Mouse (Mus musculus): ENCODE measurements at regions not wholly inside any gene's neighbourhood (a gene's known extent, or its start where the extent isn't known, plus 50 kb on each side); places are given as distances from the start of the nearest gene placed in this dataset.

GRCm38 (mm10) chr6:50780677-50781076 lies 126.4 kb upstream of the Npvf start:
- no peak for DNase-seq

DNA sequence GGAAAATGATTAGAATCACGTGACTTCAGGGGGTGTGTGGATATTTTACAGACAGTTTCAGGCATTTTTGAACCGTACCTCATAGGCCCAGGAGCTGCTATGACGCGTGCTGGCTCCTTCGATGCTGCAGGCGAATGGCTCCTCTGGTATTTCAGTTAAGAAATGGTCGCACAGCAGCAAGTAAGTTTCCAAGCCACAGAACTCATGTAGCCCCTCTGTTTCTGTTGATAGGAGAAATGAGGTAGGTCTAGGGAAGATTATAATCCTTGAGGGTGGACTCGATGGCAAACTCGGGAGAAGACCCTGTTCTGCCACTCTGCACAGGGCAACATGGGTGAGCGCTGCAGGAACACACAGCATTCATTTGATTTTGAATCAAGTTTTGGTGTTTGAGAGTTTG lies 127.0 kb upstream of the Npvf start:
- no peak for DNase-seq

GRCm38 (mm10) chr6:50782221-50782620 lies 128.0 kb upstream of the Npvf start:
- no peak for DNase-seq

DNA sequence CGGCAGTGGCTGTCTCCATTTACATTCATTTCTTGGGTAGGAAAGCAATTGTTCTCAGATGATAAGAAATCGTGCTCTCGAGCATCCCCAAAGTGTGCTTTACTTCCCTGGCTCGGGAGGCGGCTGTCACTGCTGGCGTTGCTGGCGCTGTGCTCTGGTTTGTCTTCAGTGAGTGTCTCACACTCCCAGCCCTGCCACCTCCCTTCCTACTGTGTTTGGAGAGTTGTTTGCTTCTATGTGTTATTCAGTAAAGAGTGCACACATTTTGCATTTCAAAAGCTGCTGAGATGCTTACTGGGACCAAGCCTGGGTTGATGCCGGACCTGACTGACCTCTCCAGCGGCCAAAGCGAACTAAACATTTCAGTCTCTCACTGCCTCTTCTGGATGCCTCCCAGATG lies 129.3 kb upstream of the Npvf start:
- no peak for DNase-seq

DNA sequence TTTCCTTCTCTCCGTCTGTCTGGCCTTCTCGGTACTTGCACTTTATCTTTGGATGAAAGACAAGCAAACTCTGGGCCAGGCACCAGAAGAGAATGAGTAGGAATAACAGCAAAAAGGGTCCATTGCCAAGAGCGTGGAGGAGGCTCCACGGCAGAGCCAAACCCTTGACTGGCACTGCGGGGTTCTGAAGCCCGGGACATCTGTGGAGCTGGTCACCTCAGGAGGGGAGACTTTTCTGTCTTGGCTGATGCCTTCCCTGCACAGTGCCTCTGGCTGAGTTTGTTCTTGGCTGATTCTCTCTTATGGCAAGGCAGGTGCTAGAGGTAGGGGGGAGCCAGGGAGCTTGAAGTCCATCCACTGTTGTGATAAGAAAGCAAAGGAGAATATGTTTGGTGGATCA lies 130.1 kb upstream of the Npvf start:
- no peak for DNase-seq

DNA sequence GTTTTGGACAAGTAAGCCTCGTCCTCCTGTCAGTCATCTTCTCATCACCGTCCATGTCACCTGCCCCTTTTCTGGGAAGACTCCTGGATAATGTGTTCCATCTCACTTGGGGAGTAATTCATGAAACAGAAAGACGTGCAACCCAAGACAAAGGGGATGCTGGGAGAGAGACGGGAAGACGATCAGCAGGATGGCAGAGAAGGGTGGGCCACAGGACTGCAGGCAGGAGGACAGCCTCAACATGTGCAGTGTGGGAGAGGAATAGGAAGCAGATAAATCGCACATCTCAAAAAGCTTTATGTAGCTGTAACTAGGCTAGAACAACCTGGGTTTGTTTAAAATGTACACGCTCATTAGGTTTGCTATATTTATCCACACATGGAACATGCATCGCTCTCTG lies 133.4 kb upstream of the Npvf start:
- no peak for DNase-seq

DNA sequence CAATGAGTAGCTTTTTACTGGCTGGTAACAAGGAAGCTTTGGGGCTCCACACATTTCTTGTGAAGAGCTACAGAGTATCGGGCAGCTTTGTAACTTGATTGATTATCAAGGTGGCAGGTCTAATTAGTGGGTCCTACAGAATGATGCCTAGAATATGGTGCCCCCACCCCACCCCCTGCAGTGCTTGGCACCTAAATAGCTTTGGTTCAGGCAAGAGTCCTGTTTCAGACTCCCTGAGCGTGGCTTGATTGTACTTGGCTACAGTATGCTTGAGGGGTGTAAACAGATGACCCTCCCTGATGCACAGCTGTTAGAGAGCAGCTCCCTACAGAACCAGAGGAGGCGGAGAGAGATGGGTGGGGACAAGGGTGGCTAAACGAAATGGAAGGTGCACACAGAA lies 145.7 kb upstream of the Npvf start:
- no peak for DNase-seq

DNA sequence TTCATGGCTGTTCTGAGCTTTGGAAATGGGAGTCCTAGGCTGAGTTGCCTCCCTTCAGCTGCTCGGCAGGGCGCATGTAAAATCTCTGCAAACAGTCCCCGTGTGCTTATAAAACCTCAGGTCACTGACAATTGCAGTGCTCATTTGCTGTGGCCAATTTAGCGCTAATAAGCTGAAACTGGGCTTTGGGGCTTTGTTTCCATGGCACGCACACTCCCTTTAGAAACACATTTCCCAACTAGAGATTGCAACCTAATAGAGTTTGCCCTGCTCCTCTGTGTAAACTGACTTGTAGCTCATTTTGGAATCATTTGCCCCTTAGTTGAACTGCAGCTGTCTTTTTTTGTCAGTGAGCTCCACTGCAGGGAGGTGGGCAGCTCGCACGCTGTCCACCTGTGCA lies 148.7 kb upstream of the Npvf start:
- no peak for DNase-seq

- DNase-seq = no peak
Observed at GRCm38 (mm10) chr6:50804477-50805005, 150.3 kb upstream of the Npvf start.

DNA sequence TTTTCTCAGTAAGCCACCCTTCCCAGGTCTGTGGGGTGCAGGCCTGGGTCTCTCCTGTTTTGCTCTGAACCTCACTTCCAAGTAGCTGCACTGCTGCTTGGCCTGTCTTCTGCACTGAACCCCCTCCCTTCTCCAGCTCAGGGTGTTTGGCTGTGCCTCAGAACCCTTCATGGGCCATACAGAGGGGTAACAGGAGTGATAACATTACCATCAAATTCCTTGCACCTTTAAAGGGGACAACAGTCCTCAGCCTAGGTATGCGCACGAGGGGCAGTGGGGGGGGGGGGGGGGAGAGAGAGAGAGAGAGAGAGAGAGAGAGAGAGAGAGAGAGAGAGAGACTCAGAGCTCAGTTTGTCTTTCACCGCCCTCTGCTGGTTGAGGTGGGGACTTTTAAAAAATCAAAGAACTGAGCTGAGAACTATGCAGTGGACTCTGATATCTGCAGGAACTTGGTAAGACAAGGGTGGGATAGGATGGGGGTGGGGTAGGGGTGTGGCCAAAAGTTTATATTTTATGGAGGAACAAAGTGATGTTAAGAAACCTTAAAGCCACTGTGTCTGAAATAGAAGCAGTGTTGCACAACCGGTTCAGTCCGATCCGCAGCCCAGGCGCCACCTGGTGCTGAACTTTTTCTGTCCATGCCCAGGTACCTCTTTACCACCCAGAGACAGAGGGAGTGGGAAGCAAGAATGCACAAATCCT lies 152.3 kb upstream of the Npvf start:
- peak; percentile 71 for DNase-seq

- DNase-seq = no peak
Observed at GRCm38 (mm10) chr6:50807187-50808012, 153.2 kb upstream of the Npvf start.

DNA sequence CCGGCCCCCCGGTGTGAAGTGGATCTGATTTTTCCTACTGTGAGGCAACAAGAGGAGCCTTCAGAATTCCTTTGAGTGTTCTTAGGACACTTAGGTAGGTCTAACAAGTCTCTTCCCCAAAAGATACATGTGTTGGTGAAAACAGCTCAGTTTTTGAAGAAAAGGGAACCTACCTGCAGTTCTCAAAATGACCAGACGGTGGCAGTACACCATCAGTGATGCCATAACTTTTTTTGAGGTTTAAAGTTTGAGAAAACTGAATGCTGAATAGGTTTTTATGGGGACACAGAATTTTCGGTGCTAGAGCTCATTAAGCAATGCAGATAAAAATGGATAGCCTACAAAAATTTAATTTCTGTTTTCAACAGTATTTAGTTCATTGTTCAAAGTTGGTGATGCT lies 153.9 kb upstream of the Npvf start:
- DNase-seq = peak; percentile 78

- peak; percentile 55 for DNase-seq
Observed at GRCm38 (mm10) chr6:50808811-50809668, 154.8 kb upstream of the Npvf start.

DNA sequence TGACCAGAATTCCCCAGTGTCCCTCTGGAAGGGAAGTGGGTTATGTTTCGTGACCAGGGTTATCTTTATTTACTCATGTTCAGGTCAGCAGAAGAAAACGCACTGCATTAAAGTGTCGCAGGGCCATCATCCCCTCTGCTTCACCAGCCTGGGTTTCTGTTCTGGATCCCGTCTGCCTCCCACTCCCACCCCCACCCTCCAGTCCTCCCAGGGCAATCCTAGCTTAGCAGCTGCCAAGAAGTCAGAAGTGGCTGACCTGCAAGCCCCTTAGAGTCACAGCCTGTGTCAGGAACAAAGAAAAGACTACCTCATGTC lies 155.4 kb upstream of the Npvf start:
- peak; percentile 39 for DNase-seq

DNA sequence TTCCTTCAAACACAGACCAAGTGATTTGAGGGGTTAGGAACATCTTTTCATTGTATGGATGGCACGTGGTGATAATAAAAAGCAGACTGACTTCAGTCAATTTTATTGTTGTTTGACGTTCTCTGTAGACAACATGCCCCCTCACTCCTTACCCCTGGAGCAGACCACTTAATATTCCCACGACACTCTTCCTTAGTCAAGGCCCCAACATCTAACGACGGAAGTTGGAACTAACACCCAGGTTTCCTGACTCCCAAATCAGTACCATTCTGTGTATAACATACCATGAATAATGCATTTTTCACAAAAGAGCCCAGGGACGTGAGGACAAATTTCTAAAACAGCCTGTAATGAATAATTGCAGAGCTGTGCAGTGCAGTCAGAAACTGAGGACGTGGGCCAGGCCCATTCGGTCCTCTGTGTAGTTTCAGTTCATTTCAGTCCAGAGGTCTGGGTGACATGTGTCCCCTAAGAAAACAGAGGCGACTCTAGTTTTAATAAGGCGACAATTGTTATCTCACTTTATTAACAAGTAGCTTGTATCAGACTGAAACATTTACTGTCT lies 160.8 kb upstream of the Npvf start:
- no peak for DNase-seq

GRCm38 (mm10) chr6:50815579-50815978 lies 161.3 kb upstream of the Npvf start:
- no peak for DNase-seq

DNA sequence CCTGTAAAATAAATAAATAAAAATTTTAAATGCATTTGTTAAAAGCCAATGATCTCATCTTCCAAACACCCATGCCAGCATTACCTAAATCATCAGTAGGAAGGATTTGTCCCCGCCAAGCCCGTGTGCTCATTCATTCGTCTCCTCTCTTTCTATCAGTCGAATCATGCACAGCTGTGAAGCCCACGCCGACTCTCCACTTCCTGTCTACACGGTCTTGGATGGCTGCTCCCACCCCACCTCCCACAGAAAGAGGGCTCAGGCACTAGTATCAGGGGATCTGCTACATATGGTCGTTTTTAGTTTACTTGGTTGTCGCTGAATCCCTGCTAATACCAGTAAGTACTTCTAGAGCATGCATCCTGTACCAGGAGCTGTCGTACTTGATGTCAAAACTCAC lies 163.2 kb upstream of the Npvf start:
- DNase-seq = no peak

DNA sequence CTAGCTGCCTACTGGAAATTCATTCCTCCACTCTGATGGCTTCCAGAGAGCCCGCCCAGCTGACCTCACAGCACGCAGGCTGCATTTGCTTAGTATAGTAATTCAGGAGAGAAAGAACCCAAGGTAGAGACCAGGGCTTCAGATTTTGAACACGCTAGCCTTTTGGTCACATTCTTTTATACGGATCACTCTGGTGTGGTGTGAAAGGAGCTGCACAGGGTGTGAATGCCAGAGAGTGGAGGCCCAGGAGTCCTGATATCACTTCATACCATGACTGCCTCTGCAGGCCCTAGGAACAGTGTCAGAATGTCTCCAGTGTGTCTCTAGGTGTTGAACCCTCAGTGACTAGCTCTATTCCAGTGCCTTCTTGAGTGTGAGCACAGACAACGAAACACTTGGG lies 164.2 kb upstream of the Npvf start:
- DNase-seq = no peak

GRCm38 (mm10) chr6:50818891-50819541 lies 164.8 kb upstream of the Npvf start:
- DNase-seq = peak; percentile 39

GRCm38 (mm10) chr6:50821401-50822235 lies 167.4 kb upstream of the Npvf start:
- DNase-seq = peak; percentile 74
